Mouse (Mus musculus): ENCODE measurements around the gene Gm8122.
"Not testable (repeated sequence)": the region's sequence is repeated elsewhere in the genome, so short reads cannot be mapped to it uniquely, and the experiment has no call there.

DNA sequence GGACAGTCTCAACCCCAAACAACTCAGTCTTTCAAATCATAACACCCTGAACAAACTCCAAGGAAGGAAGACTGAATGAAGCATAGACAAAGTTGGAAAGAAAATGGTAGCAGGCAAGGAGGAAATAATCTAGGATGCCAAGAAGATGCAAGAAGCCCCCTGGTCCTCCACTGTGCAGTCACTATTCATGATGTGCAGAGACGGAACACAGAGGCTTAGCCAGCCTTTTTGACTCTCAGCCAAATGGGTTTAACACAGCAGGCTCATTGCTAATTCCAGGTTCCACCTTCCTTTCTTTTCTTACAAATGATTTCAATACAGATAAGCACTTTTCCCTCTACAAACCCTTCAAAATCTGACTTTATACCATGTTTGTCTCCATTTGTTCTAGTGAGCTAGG is 38.1 kb upstream of the Gm8122 start:
- not testable (repeated sequence) for TF ChIP-seq POLR2A (IDR thresholded peaks at IDR 0.05; ENCODE audit: low read depth, low read length); CTCF (conservative IDR thresholded peaks at IDR 0.05; ENCODE audit: insufficient read depth, insufficient read length, low read depth, low read length)

Data from kidney, adult 2 months (tissue).